Mouse (Mus musculus) spleen, embryonic (tissue): ENCODE results near the gene Camta1.
"Not testable (repeated sequence)": the region's sequence is repeated elsewhere in the genome, so short reads cannot be mapped to it uniquely, and the experiment has no call there.

Source experiments
- CTCF ChIA-PET: fragments of 350-600 bp; sonication (Branson Sonifier 250); formaldehyde crosslinking; loops from one replicate; lab custom pipeline; 2022; lab: Charles Lee

Gene Camta1

GRCm38 (mm10) chr4:150937293-150938062 lies 924.2 kb downstream of the Camta1 start:
- CTCF ChIA-PET = interaction anchor here (0.7 kb wide), 1 partner anchor 18 kb away, joined by 10 read pairs; no protein-coding TSS in a partner anchor

- CTCF ChIA-PET = no interaction called here
Observed at GRCm38 (mm10) chr4:150933503-150933902, 928.2 kb downstream of the Camta1 start.

DNA sequence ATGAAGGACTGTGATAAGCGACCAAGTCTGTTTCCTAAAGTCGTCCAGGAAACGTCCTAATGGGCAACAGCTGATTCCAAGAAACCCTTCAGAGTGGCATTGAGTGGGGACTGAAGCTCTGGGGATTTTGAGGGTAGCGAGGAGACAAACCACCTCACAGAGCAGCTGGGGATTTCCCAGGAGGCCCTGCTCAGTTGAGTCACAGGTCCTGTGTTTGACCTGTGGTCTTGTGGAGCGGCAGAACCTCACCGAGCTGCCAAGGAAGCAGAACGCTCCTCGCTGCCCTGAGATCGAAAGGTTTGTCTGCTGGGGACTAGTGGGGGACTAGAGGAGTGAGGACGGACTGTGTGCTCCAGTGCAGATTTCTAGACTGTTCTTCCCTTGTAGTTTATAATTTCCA lies 933.9 kb downstream of the Camta1 start:
- CTCF ChIA-PET = no interaction called here

- CTCF ChIA-PET = no interaction called here
Observed at GRCm38 (mm10) chr4:150926924-150927705, 934.6 kb downstream of the Camta1 start.

GRCm38 (mm10) chr4:150925923-150926322 lies 935.8 kb downstream of the Camta1 start:
- CTCF ChIA-PET = interaction anchor here (1.1 kb wide), 1 partner anchor 24 kb away, joined by 4 read pairs; no protein-coding TSS in a partner anchor

GRCm38 (mm10) chr4:150924936-150925335 lies 936.7 kb downstream of the Camta1 start:
- CTCF ChIA-PET = no interaction called here

DNA sequence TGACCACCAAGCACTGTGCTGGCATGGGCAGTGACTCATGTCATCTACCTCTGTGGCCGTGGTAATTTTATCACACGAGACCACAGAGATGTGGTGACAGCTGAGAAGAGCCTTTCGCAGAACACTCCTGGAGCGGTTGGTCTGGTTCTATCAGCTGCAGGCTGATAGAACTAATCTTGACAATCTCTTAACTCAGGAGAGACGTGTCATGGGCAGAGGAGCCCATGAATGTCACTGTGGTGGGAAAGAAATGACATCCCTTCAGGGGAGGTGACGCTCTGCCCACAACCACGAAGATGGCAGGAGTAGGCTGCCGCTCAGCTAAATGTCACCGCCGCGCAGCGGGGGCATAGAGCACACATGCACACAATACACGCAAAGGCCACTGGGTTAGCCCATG lies 937.4 kb downstream of the Camta1 start:
- CTCF ChIA-PET = no interaction called here

DNA sequence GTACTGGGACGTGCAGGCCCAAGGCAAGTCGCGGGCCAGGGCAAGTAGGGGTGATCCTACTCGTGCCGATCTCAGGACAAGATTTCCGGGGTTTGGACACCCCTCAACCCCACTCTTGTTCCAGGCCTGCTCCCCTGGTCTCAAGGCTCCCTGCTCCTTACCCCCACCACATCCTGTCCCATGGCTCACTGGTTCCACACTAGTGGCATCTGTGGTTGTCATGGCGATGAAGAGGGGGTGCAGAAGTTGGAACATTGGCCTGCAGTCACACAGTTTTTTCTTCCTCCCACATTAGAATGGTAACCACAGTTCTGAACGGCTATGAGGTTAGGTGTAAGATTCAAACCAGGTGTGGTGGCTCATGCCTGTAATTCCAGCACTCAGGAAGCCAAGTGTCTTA lies 940.5 kb downstream of the Camta1 start:
- CTCF ChIA-PET = no interaction called here

DNA sequence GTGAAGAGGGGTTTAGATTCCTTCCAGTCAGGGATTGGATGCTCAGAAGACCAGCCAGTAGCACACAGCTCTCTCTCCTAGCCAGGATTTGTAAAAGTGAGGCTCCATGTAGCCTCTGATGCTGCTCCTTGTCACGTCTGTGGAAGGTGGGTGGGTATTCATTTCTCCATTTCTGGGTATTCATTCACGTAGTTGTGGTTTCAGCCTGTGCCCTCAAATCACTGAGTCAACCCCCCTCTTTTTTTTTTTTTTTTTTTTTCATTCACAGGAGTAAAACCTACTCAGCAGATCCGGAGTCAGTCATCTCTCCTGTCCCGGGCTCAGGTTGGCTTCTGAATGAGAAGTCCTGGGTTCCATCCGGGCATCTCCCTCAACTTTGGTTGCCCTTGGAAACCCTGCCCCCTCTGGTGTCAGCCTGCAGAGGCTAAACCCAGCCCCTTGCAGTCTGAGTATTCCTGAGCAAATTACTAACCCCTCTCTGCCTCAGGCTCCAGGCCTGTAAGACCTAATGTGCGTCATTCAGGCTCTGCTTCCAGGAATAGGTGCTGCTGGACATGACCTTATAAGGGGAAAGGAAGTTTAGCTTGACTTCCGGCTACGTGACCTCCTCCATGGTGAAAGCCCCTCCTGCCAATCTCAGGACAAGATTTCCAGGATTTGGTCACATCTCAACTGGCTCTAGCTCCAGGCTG lies 944.2 kb downstream of the Camta1 start:
- CTCF ChIA-PET = interaction anchor here (0.9 kb wide), 1 partner anchor 48 kb away, joined by 12 read pairs; no protein-coding TSS in a partner anchor

DNA sequence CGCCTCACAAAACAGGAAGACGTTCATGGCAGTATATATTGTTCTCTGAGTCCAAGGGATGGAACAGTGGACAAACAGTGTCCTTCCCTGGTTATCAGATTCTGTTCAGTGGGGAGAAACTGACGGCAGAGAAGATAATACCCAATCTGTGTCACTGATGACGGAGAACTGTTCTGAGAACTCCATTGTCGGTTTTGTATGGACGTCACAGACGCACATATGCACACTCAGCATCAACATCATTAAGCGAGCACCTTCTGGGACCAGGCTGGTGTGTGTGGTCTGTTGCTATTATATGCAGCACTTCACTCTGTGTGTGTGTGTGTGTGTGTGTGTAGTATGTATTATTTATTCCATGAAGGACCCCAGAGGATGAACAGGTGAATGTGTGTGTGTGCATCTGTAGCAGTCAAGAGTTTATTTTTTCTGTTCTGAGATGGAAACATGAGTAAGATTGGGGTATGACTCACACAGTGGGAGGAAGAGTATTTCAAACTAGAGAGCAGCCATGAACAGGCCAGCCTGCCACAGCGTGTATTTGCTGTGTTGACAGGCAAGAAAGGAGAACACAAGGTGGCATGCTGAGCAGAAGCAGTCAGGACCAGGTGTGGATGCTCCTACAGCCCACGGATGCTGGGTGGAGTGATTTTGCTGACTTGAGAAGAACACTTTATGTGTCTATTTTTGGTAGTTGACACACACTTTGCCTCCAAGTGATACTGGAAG lies 946.3 kb downstream of the Camta1 start:
- CTCF ChIA-PET = no interaction called here

GRCm38 (mm10) chr4:150914290-150914733 lies 947.4 kb downstream of the Camta1 start, which contains the start of the genes Park7 and Tnfrsf9:
Park7 (minus strand) TSS chr4:150914437.
Tnfrsf9 (plus strand) TSS chr4:150914562.
- CTCF ChIA-PET = interaction anchor here (0.6 kb wide), 1 partner anchor 92 kb away, joined by 6 read pairs; no protein-coding TSS in a partner anchor

DNA sequence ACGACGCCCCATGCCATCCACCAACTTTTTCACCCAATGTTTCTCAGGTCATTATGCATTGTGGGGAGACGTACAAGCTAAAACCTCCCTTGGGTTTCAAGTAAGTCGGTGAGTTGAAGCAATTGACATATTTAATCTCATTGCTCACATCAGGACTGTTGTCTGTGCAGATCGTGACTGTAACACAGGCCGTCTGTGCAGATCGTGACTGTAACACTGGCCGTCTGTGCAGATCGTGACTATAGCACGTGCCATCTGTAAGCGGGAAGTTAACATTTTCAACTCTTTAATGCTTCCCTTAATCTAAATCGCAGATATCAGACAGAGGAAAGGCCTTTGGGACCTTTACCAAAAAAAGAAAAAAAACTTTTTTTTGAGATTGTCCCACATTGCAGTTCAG lies 947.9 kb downstream of the Camta1 start:
- CTCF ChIA-PET = interaction anchor here (0.6 kb wide), 1 partner anchor 93 kb away, joined by 6 read pairs; no protein-coding TSS in a partner anchor

DNA sequence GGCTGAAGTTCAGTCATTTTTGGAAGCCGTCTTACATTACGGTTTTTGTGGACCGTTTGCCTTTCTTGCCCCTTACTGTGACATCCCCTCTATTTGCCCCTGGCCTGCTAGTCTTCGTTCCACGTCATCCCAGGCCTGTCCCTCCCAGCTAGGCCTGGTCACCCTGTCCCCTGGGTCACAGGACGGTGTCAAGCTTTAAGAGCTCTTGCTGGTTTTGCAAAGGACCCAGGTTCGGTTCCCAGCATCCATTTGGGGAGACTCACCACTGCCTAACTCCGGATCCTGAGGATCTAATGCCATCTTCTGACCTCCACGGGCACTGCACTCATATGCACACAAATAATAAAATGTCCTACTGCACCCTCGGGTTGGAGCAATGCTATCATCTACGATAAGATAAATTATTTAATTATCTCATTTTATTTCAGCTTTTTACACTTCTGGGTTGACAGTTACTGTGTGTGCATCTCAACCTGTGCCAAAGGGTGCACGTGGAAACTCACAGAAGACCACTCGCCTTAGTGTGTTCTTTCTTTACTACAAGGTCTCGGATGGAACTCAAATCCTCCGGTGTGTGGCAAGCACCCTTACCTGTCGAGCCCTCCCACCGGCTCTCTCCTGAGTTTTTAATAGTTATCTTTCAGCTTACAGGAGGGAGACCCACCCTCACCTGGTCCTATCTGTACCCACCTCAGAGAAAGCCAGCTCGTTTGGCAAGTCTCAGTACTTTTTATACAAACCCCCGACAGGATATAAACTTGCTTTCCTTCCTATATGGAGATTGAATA lies 951.3 kb downstream of the Camta1 start:
- CTCF ChIA-PET = no interaction called here

DNA sequence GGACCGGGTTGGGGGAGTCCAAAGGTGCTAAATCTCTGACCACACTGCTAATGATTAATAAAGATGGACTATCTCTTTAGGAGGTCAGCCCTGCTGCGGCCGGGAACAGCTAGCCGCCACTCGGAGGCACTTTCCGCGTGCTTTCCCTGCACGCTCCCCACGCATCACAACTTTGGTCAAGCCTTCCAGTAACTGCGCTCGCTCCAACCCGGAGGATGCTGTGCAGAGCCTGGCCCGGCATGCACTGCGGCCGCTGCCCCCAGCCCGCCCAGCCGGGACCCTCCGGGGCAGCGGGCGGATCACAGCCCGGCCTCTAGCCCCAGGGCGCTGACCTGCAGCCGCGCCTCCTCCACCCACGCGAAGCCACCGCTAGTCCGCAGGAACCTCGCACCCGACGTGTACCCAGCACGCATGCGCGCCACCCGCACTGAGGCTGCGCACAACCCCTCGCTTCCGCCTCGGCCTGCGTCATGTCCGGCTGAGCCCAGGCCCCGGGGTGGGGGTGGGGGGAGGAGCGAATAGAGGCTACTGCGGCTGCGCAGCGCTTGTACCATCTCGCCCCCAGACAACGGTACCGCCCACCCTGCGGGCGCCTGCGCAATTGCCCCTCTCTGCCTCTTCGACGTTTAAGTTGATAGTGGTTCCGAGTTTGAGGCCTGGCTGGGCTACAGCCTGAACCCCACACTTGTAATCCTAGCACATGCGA lies 952.1 kb downstream of the Camta1 start:
- CTCF ChIA-PET = no interaction called here

DNA sequence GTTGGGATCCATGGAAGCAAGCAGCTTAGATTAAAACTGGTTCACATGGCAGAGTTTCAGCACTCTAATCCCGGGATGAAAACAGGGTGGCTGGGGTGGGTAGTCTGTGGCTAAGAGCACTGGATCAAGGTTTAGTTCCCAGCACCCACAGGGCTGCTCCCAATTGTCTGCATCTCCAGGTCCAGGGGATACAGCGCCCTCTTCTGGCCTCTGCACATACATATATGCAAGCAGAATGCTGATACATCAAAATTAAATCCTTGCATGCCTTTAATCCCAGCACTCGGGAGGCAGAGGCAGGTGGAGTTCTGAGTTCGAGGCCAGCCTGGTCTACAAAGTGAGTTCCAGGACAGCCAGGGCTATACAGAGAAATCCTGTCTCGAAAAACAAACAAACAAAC lies 953.2 kb downstream of the Camta1 start:
- CTCF ChIA-PET = not testable (repeated sequence)

GRCm38 (mm10) chr4:150907099-150907498 lies 954.6 kb downstream of the Camta1 start:
- CTCF ChIA-PET = interaction anchor here (0.5 kb wide), 1 partner anchor 624 kb away, joined by 3 read pairs; no protein-coding TSS in a partner anchor

DNA sequence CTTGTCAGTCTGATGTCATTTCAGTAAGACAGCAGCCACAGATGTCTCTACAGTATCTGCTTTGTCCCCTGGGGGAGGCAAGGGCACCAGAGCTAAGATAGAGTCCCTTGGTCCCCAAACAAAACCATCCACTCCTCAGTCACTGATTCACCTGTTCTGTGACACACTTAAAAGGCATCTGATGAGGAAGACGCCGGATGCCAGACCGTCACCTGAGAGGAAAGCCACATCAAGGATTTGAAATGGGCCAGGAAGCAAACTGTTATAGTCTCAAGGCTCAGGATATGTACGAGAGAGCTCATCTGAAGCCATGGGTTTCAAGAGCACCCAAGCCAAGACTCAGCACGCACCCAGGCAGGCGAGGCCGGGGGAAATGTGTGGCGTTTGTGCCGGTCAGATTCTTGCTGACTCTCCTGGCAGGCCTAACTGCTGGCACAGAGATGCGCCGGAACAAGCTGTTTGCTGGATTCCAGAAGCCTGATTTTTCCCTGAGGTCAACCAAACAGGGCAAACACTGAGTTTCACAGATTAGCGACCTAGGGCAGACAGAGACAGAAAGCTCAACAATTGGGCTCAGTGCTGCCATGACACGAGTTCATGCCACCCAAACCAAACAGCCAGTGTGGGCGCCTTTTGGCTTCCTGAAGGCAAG lies 958.5 kb downstream of the Camta1 start:
- CTCF ChIA-PET = no interaction called here

- CTCF ChIA-PET = interaction anchor here (1.0 kb wide), 1 partner anchor 248 kb away, joined by 3 read pairs; no protein-coding TSS in a partner anchor
Observed at GRCm38 (mm10) chr4:150902062-150902461, 959.6 kb downstream of the Camta1 start.

DNA sequence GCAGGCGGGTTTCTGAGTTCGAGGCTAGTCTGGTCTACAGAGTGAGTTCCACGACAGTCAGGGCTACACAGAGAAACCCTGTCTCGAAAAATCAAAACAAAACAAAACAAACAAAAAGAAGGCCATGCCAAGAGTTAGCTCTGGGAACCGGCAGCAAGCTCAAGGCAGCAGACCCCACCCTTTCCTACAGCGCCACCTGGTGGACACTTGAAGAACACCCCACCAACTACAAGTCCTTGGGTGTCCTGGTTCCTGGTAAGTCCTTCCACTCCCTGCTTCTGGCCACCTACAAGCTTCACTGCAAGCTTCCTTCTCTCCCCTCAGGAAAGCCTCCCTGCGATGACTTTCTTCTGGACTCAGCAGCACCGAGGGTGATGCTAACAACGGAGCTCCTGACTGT lies 960.0 kb downstream of the Camta1 start:
- CTCF ChIA-PET = interaction anchor here (0.7 to 1.0 kb wide), 2 partner anchors 24 to 247 kb away, joined by 3 to 4 read pairs; no protein-coding TSS in a partner anchor
